Mouse (Mus musculus): Measurements from ENCODE around the gene Kap. TPM values are rescaled to one million over a fixed set of nuclear protein-coding genes. Genes with fewer than 3 reads are reported as not detected.

Gene Kap
- not detected in 2 replicates for polyA plus RNA-seq (2012; rRNA removed)

GRCm38 (mm10) chr6:133853526-133853925, at the start of gene Kap:
Gene Kap, minus strand, starts transcription at chr6:133853762.

Other genes starting within 250 kb of the Kap start
- gene Etv6, start 181.9 kb upstream of the Kap start, polyA plus RNA-seq (2012; rRNA removed), result 11.0 and 12.0 TPM in 2 replicates

All from central nervous system, embryonic 14 days (tissue).